Mouse (Mus musculus) T-helper 2 cell (primary cell): ENCODE measurements around the gene Tfam.

Experiments
- in situ Hi-C: fragments of 300-600 bp; cut with MboI, MseI; formaldehyde crosslinking; loops from one replicate; pipeline ENCODE4 v1.15.1; 2025; ENCODE audit warnings: high pct_unique_total_duplicates

Tfam gene

GRCm38 (mm10) chr10:71238240-71238554 is at the start of gene Tfam:
TSS of gene Tfam (minus strand) at chr10:71238280.
- in situ Hi-C loops, result loop anchor here (5.0 kb wide), 1 partner anchor 109 kb away; the partner anchor contains the start of gene Ipmk

- in situ Hi-C loops, result no loop called here
Observed at GRCm38 (mm10) chr10:71285126-71285580, 47.1 kb upstream of the Tfam start, which contains the start of gene Ube2d1. TSS of gene Ube2d1 (minus strand) at chr10:71285262.

- in situ Hi-C loops, result no loop called here
Observed at GRCm38 (mm10) chr10:71284511-71285125, 46.5 kb upstream of the Tfam start.

- in situ Hi-C loops, result no loop called here
Observed at GRCm38 (mm10) chr10:71284131-71284510, 46.0 kb upstream of the Tfam start.

- in situ Hi-C loops, result no loop called here
Observed at GRCm38 (mm10) chr10:71273008-71273739, 35.1 kb upstream of the Tfam start.

- in situ Hi-C loops, result no loop called here
Observed at GRCm38 (mm10) chr10:71267973-71268372, 29.9 kb upstream of the Tfam start.

GRCm38 (mm10) chr10:71267511-71267910 is 29.4 kb upstream of the Tfam start:
- in situ Hi-C loops, result no loop called here

GRCm38 (mm10) chr10:71265067-71265466 is 27.0 kb upstream of the Tfam start:
- in situ Hi-C loops, result no loop called here

GRCm38 (mm10) chr10:71261637-71262036 is 23.6 kb upstream of the Tfam start:
- in situ Hi-C loops, result no loop called here

GRCm38 (mm10) chr10:71258943-71259342 is 20.9 kb upstream of the Tfam start:
- in situ Hi-C loops, result no loop called here

GRCm38 (mm10) chr10:71258516-71258915 is 20.4 kb upstream of the Tfam start:
- in situ Hi-C loops, result no loop called here

GRCm38 (mm10) chr10:71253147-71253546 is 15.1 kb upstream of the Tfam start:
- in situ Hi-C loops, result no loop called here

GRCm38 (mm10) chr10:71252421-71252820 is 14.3 kb upstream of the Tfam start:
- in situ Hi-C loops, result no loop called here

- in situ Hi-C loops, result no loop called here
Observed at GRCm38 (mm10) chr10:71251846-71252245, 13.8 kb upstream of the Tfam start.

GRCm38 (mm10) chr10:71251256-71251655 is 13.2 kb upstream of the Tfam start:
- in situ Hi-C loops, result no loop called here

- in situ Hi-C loops, result no loop called here
Observed at GRCm38 (mm10) chr10:71250472-71250871, 12.4 kb upstream of the Tfam start.

GRCm38 (mm10) chr10:71249086-71249880 is 11.2 kb upstream of the Tfam start:
- in situ Hi-C loops, result no loop called here

- in situ Hi-C loops, result no loop called here
Observed at GRCm38 (mm10) chr10:71246956-71247355, 8.9 kb upstream of the Tfam start.

GRCm38 (mm10) chr10:71239479-71240120 is 1.5 kb upstream of the Tfam start:
- in situ Hi-C loops, result loop anchor here (5.0 kb wide), 1 partner anchor 108 kb away; the partner anchor contains the start of gene Ipmk

- in situ Hi-C loops, result loop anchor here (5.0 kb wide), 1 partner anchor 110 kb away; the partner anchor contains the start of gene Ipmk
Observed at GRCm38 (mm10) chr10:71237516-71238239, 402 bp downstream of the Tfam start.

GRCm38 (mm10) chr10:71234071-71234470 is 4.0 kb downstream of the Tfam start:
- in situ Hi-C loops, result no loop called here
